Mouse (Mus musculus): ENCODE data around the gene Fam114a1.

DNA sequence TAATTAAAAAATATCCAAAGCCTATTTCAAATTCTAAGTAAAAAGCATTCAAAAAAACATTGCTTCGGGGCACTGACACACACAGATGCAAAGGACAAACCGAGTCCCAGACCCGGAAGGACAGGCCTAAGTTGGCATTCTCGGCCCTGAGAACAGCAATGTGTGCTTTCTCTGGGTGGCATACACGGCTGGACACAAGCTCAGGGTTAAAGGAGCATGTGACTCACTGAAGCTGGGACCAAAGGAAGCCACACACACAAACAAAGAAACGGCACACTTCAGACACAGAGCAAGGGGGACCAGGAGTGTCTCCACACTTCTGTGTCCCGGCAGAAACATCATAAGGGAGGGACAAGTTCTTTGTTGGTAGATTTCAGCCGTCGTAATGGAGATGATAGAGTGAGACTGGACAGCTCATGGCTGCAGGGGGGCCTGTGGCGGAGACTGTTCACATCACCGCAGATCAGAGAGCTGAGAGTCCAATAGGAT is 73.6 kb downstream of the Fam114a1 start:
- TF ChIP-seq CTCF (IDR thresholded peaks at IDR 0.05; ENCODE audit: low read depth, low read length) (no peak), GATA1 (IDR thresholded peaks at IDR 0.05; ENCODE audit: borderline replicate concordance, low read length) (no peak), TAL1 (conservative IDR thresholded peaks at IDR 0.05; ENCODE audit: low read depth, low read length) (no peak), POLR2AphosphoS5 (IDR thresholded peaks at IDR 0.05; ENCODE audit: insufficient replicate concordance, low read depth, low read length) (no peak), GATA2 (IDR thresholded peaks at IDR 0.05; ENCODE audit: borderline replicate concordance, low read depth, low read length) (no peak)
